Mouse (Mus musculus) frontal cortex, postnatal 14 days (tissue): ENCODE results near the gene Ube2o.

Experiments
- DNase-seq, 2 experiments: peaks; one replicate each; pipeline ENCODE4 v3.0.0; 2022; ENCODE audit warnings: low spot score in 2 of 2

The Ube2o gene

DNA sequence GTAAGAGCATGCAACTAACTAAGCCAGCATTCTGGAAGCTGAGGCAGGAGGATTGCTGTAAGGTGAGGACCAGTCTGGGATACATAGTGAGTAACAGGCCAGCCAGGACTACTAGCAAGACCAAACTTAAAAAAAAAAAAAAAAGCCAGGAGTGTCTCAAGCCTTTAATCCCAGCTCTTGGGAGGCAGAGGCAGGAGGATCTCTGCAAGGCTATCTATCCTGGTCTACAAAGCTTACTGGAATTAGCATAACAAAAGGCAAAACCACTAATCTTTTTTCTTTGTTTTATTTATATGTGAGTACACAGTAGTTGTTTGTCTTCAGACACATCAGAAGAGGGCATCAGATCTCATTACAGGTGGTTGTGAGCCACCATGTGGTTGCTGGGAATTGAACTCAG is 93.0 kb downstream of the Ube2o start:
- DNase-seq, result no peak
